Mouse (Mus musculus): ENCODE measurements around the gene Atp11c.

Atp11c gene

GRCm38 (mm10) chrX:60381711-60382110 lies 210.8 kb downstream of the Atp11c start:
- no peak for DNase-seq

- no peak for DNase-seq
These were observed 212.1 kb downstream of the Atp11c start for GRCm38 (mm10) chrX:60380386-60380785.

GRCm38 (mm10) chrX:60348741-60349140 lies 243.8 kb downstream of the Atp11c start:
- no peak for DNase-seq

GRCm38 (mm10) chrX:60345447-60345846 lies 247.1 kb downstream of the Atp11c start:
- no peak for DNase-seq

GRCm38 (mm10) chrX:60344991-60345390 lies 247.5 kb downstream of the Atp11c start:
- DNase-seq: no peak

- no peak for DNase-seq
These were observed 262.8 kb downstream of the Atp11c start for GRCm38 (mm10) chrX:60329735-60330134.

GRCm38 (mm10) chrX:60321321-60321720 lies 271.2 kb downstream of the Atp11c start:
- no peak for DNase-seq

GRCm38 (mm10) chrX:60317661-60318060 lies 274.8 kb downstream of the Atp11c start:
- DNase-seq: no peak

GRCm38 (mm10) chrX:60292335-60292734 lies 300.2 kb downstream of the Atp11c start:
- no peak for DNase-seq

GRCm38 (mm10) chrX:60255346-60255745 lies 337.2 kb downstream of the Atp11c start:
- DNase-seq: no peak

GRCm38 (mm10) chrX:60187726-60188125 lies 404.8 kb downstream of the Atp11c start:
- no peak for DNase-seq

GRCm38 (mm10) chrX:60182611-60183010 lies 409.9 kb downstream of the Atp11c start:
- DNase-seq: no peak

- no peak for DNase-seq
These were observed 413.6 kb downstream of the Atp11c start, which contains the start of gene Mcf2 for GRCm38 (mm10) chrX:60178744-60179458. Mcf2 (minus strand) TSS chrX:60179089.

- no peak for DNase-seq
These were observed 414.3 kb downstream of the Atp11c start for GRCm38 (mm10) chrX:60178025-60178743.

All from thymus, postnatal 14 days (tissue).